Mouse (Mus musculus) induced T-regulatory cell, adult 2 months (primary cell): Measurements from ENCODE around the gene Cipc.
A peak's percentile ranks its signal among the peaks of the same experiment; 100 is the strongest.

ENCODE experiments used
- DNase-seq: peaks from one replicate; pipeline ENCODE4 v3.0.0-alpha.2; 2012; ENCODE audit warnings: low read depth

Cipc gene

DNA sequence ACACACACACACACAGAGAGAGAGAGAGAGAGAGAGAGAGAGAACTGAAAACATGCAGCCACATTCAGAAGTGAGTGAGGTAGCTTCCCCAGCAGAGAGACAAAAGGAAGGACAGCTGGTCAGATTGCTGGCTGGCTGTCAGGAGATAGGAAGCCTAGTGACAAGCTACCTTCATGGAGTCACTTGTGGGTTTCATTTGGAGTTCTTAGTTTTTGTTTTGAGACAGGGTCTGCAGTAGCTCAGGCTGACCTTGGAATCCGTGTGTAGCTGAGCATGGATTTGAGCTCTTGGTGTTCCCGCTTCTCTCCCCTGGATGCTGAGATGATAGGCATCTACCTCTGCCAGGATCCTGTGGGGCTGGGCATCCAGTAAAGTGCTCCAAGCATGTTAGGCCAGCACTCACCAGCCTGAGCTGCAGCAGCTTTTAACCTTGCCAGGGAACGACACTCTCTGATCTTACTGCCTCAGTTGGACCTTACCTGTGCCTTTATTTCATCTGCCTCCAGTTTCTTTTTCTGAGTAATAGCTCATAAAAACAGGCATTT lies 14.0 kb downstream of the Cipc start:
- DNase-seq: no peak

DNA sequence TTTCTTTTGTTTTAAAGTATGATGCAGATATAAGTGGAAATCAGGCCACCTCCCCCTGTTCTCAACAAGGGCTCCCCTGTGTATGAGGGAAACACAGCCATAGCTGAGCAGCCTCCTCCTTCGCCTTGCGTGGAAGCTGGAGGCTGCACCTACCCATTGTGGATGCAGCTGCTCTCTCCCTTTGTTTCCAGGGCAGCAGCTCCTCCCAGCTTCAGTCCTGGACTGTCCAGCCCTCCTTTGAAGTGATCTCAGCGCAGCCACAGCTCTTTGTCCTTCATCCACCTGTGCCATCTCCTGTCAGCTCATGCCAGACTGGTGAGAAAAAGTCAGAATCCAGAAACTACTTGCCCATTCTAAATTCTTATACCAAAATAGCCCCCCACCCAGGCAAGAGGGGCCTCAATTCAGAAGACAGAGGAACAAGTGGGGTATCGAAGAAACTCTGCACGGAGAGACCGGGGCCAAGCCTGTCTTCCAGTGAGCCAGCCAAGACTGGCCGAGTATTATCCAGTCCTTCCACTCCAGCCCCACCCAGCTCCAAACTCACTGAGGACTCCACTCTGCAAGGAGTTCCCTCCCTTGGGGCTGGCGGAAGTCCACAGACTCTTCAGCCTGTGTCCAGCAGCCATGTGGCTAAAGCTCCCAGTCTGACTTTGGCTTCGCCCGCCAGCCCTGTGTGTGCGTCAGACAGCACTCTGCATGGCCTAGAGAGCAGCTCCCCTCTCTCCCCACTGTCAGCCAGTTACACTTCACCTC lies 14.9 kb downstream of the Cipc start:
- DNase-seq: no peak

DNA sequence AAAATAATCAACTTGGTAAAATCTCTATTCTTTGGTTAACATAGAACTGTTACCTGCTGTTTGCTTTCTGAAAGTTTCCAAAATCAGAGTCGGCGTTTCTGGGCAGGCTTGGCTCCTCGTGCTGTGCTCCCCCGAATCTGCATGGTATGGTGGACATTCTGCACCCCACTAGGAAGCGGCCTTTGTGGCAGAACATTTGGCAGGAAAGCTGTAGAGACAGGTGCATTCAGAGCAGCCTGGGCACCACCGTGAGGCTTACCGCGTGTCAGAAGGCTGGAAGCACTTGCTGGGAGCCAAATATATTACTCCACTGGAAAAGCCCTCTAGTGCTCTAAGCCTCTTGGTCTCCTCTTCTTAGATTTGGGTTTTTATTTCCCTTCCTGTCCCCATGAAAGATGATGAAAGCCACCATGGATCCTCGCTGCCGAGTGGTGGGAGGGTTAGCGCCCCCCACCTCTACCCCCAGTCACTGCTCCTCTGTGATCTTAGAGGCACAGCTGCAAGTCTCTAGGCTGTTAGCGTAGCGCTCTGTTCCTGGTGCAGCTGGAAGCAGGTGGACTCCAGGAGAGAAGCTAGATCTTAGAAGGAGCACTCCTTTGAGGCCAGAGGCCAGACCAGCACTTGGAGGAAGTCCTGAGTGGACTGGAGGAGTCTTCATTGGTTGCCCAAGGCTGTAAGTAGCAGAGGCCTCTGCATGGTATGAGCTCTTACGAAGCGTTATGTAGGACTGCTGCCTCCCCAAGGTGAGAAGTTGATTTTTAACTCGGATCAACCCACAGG lies 17.6 kb downstream of the Cipc start:
- no peak for DNase-seq

DNA sequence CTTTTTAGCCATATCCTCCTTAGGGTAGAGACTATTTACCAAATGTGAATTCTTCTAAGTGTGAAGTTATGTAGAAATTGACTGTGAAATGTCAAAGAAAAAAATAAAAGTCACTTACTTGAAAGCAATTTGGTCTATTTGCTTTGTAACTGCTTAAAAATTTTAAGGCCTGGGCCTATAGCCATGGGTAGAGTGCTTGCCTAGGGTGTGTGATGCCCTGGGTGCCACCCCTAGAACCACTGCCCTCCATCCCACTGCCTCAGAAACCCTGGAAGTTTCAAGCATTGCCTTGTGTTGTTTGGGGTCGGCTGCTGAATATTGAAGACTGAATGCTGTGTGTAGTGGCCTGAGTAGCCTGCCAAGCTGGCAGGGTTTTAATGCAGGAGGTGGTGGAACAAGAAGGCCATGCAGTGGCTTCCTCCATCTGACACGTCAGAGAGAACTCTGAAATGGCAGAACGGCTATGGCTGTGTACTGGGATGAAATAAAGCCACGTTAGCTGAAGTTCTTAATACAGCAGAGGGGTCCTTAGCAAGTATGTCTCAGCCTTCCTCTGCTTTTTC lies 18.5 kb downstream of the Cipc start:
- no peak for DNase-seq

- DNase-seq: no peak
Measured at GRCm38 (mm10) chr12:86968468-86969219, 21.8 kb downstream of the Cipc start.

GRCm38 (mm10) chr12:86969220-86969601 lies 22.4 kb downstream of the Cipc start:
- no peak for DNase-seq

DNA sequence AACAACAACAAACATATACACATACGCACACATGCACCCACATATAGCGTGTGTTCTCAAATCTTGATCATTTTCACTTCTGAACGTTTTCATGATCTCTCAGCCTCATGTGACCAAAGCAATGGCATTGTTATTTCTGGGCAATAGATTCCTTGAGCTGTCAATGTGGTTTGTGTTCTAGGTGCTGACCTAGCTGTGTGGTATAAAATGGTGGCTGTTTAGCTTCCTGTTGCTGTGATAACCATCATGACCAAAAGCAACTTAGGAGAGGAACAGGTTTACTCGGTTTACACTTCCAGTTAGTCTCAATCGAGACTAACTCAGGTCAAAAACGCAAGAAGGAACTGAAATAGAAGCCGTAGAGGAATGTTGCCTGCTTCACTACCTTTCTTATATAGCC lies 24.2 kb downstream of the Cipc start:
- peak; percentile 47 for DNase-seq

- no peak for DNase-seq
Measured at GRCm38 (mm10) chr12:86973216-86973615, 26.4 kb downstream of the Cipc start.

- no peak for DNase-seq
Measured at GRCm38 (mm10) chr12:86973706-86974105, 26.9 kb downstream of the Cipc start.

- DNase-seq: peak; percentile 63
Measured at GRCm38 (mm10) chr12:86974387-86975288, 27.8 kb downstream of the Cipc start.

DNA sequence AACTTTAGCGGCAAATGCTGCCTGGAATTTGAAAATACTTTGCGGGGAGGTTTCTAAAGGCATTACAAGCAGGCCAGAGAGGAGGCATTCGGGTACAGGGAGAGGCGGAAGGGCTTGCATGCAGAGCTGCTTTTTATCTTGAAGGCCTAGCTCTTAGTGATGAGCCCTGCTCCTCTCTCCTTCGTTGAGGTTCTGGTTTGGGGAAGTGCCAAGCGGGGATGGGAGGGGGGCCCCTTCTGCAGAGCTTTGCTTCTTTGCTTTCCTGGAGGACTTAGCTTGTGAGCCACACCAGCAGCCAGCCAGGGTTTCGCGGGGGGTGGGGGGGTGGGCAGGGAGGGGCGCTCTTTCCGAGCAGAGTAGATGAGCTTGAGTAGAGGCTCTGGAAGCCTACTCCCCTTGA lies 28.9 kb downstream of the Cipc start:
- no peak for DNase-seq

DNA sequence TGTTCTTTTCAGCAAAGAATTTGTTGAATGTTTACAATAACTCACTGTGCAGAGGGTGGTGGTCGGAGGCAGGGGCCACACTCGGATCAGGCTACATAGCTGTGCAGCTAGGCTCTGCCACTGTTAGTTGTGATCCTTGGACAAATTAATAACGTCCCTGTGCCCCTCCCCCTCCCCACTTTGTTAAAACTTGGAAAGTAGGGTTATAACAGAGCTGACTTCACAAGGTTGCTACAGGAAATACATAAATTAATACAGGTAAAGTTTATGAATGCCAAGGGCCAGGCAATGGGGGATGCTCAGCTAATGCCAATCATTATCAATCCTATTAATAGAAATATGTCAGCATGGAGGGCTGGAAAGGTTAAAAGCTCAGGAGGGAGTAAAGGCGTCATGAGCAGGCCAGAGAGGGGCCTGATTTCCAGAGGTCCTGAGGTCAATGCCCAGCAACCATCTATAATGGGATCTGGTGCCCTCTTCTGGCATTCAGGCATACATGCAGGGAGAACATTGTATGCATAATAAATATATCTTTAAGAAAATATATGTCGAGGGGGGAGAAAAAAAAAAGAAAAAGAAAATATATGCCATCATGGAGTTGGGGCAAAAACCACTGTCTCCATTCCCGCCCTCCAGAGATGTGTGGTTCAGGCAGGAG lies 29.8 kb downstream of the Cipc start:
- peak; percentile 32 for DNase-seq

GRCm38 (mm10) chr12:86977833-86978232 lies 31.0 kb downstream of the Cipc start:
- no peak for DNase-seq

GRCm38 (mm10) chr12:86981180-86981579 lies 34.3 kb downstream of the Cipc start:
- peak; percentile 34 for DNase-seq

- DNase-seq: peak; percentile 68
Measured at GRCm38 (mm10) chr12:86983470-86984193, 36.8 kb downstream of the Cipc start.

DNA sequence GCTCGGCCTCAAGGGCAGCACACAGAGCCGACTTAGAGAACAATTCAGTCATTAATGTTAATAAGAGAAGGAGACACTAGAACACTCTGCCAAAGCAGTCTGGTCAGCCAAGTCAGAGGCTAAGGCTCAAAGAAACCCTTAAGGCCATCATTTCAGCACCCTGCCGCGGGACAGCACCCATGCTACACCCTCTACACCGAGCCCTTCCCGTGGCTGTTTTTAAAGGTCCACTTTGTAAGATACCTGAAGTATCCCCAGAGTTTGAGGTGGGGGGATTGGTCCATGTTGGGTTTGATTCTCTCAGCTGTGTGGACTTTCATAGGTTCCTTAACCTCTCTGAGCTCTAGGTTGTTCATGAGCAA lies 37.3 kb downstream of the Cipc start:
- peak; percentile 45 for DNase-seq

- no peak for DNase-seq
Measured at GRCm38 (mm10) chr12:86986562-86986961, 39.7 kb downstream of the Cipc start.

GRCm38 (mm10) chr12:86988227-86988626 lies 41.4 kb downstream of the Cipc start:
- no peak for DNase-seq

DNA sequence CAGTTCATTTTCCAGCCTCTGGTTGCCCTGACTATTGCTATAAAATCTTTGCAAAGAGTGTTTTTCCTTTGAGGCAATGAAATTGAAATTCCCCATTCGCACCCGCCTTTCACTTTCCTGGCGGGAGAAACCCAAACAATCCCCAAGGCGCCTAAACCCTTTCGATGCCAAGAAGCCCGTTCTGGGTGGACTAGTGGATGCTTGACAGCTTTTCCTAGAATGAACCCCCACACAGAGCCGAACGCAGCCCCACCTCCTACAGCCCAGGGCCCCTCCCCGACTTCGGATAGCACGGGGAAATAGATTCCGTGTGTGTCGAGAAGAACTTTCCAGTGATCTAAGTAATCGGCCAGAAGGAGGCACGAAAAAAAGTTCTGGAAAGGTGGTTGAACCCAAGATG lies 42.5 kb downstream of the Cipc start:
- DNase-seq: no peak
